Mouse (Mus musculus) layer of hippocampus, adult 18-20 months (tissue): Measurements from ENCODE around the gene Mcm6. TPM values are rescaled to one million over a fixed set of nuclear protein-coding genes. Genes with fewer than 3 reads are reported as not detected.
A peak's percentile ranks its signal among the peaks of the same experiment; 100 is the strongest.

Source experiments
- DNase-seq, 2 experiments: peaks; one replicate each; pipeline ENCODE4 v3.0.0; 2022; ENCODE audit warnings: low spot score in 2 of 2
- total RNA-seq, 2 experiments: library from RNA; stranded (reverse); gene quantifications; 2 replicates each; pipeline ENCODE4 v1.2.3; 2021

Gene Mcm6
- total RNA-seq, 2 experiments from 2014 or later: 13.1 to 13.6 TPM

- no peak for DNase-seq
These were observed 21.6 kb downstream of the Mcm6 start for GRCm38 (mm10) chr1:128337708-128338320.

- no peak for DNase-seq
These were observed 29.2 kb downstream of the Mcm6 start for GRCm38 (mm10) chr1:128330313-128330712.

- no peak for DNase-seq
These were observed 31.2 kb downstream of the Mcm6 start, which contains the start of gene Lct for GRCm38 (mm10) chr1:128328218-128328617. TSS of gene Lct (minus strand) at chr1:128328318.

- no peak for DNase-seq
These were observed 32.3 kb downstream of the Mcm6 start for GRCm38 (mm10) chr1:128327165-128327564.

GRCm38 (mm10) chr1:128324776-128325175 lies 34.7 kb downstream of the Mcm6 start:
- peak in 1 of 2 experiments; percentile 63 for DNase-seq

- DNase-seq: no peak
These were observed 36.3 kb downstream of the Mcm6 start for GRCm38 (mm10) chr1:128323026-128323643.

GRCm38 (mm10) chr1:128319266-128319665 lies 40.2 kb downstream of the Mcm6 start:
- DNase-seq: peak in 1 of 2 experiments; percentile 52

GRCm38 (mm10) chr1:128314665-128315064 lies 44.8 kb downstream of the Mcm6 start:
- DNase-seq: no peak

GRCm38 (mm10) chr1:128309043-128309442 lies 50.4 kb downstream of the Mcm6 start:
- DNase-seq: no peak

GRCm38 (mm10) chr1:128303900-128304299 lies 55.6 kb downstream of the Mcm6 start:
- no peak for DNase-seq

GRCm38 (mm10) chr1:128295717-128296528 lies 63.5 kb downstream of the Mcm6 start:
- DNase-seq: no peak

- no peak for DNase-seq
These were observed 64.2 kb downstream of the Mcm6 start for GRCm38 (mm10) chr1:128295296-128295695.

GRCm38 (mm10) chr1:128293524-128293923 lies 65.9 kb downstream of the Mcm6 start:
- DNase-seq: peak in 1 of 2 experiments; percentile 50

GRCm38 (mm10) chr1:128290295-128290694 lies 69.2 kb downstream of the Mcm6 start:
- DNase-seq: peak; percentile 33 to 78

GRCm38 (mm10) chr1:128285136-128285535 lies 74.3 kb downstream of the Mcm6 start:
- DNase-seq: no peak

- no peak for DNase-seq
These were observed 75.2 kb downstream of the Mcm6 start for GRCm38 (mm10) chr1:128284157-128284690.

- DNase-seq: no peak
These were observed 76.5 kb downstream of the Mcm6 start for GRCm38 (mm10) chr1:128282924-128283323.

- DNase-seq: no peak
These were observed 77.7 kb downstream of the Mcm6 start for GRCm38 (mm10) chr1:128281753-128282152.
